Mouse (Mus musculus): ENCODE data around the gene Cecr2.

DNA sequence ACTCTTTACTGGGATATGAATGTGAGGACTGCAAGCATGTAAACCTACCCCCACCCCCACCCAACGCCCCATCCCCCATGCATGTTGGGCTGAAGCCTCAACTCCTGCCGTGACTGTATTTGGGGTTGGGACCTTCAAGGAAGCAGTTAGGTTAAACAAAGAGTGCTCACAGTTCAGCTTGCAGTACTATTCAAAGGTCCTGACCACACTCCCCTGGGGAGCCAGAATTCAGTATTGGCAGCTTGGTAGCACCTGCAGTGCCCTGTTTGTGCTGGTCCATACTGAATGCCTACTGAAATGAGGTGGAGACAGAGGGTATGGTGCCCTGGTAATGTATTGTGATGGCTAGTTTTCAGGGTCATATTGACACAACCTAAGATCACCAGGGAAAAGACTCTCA, 39.1 kb upstream of the Cecr2 start:
- no peak for TF ChIP-seq CTCF (conservative IDR thresholded peaks at IDR 0.05; ENCODE audit: low read length)
- no peak for TF ChIP-seq POU5F1 (IDR thresholded peaks at IDR 0.05; ENCODE audit: borderline replicate concordance, low read length)
- TF ChIP-seq NANOG (IDR thresholded peaks at IDR 0.05; ENCODE audit: borderline replicate concordance, low read length), result no peak; the same call in 1 of the 2 replicates

All from E14TG2a.4 (cell line).